Mouse (Mus musculus) adipocyte (in vitro differentiated cells): Measurements from ENCODE around the gene Cfap161.

Experiments used
- DNase-seq: peaks from one replicate; pipeline ENCODE4 v3.0.0-alpha.2; 2016; ENCODE audit warnings: low spot score

Cfap161 gene

GRCm38 (mm10) chr7:83739680-83740310 lies 54.9 kb downstream of the Cfap161 start:
- DNase-seq: no peak

GRCm38 (mm10) chr7:83738623-83739462 lies 55.8 kb downstream of the Cfap161 start:
- no peak for DNase-seq

- DNase-seq: no peak
Measured at GRCm38 (mm10) chr7:83737914-83738490, 56.7 kb downstream of the Cfap161 start.

DNA sequence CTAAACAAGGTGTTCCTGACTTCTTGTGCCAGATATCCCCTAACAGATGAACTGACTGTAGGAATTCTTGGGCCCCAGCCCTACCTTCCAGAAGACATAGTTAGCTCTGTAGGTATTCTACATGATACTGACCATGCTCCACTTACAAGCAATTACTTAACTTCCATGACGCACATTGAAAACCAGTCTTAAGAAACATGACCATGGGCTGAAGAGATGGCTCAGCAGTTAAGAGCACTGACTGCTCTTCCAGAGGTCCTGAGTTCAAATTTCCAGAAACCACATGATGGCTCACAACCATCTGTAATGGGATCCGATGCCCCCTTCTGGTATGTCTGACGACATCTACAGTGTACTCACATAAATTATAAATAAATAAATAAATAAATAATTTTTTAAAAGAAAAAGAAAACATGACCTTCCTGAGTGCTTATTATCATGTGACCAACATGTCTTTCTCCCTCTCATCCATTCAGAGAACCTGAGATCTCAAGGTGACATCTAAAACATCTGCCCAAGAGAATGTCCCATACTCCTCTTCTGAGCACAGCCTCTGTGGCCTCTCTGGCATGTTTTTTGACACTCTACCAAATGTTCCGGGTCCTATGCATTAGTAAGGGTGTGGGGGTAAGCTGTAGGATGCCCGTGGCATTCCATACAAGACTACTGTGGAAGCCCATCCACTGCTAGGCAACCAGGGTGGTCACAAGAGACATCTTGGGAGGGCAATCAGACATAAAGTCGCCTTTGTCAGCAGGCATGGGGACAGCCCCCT lies 58.2 kb downstream of the Cfap161 start:
- DNase-seq: no peak

DNA sequence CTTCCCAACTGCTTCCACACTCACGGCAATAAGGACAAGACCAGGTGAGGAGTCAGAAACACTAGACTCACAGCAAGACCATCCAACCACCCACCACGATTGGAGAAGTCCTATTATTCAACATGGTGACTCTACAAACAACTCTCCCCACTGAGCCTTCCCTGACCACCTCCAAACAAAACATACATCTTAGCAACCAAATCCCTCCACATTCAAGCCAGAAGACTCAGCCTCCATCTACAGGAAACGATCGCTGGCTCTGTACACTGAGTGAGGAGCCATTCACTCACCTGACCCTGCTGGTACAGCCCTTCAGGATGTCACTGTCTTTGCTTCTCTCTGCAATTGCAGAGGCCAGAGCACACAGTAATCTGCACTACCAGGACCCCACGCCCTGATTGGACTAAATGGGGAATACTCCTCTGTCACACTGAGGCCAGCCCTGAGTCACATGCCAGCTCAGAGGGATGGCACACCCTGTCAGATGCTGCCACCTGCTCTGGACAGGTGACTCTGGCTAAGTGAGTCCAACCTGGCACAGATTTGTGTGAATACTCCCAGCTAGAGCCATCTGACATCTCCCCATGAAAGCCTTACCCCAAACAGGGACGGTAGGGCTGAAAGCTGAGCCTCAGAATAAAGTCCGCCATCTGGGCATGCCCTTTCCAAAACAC lies 59.4 kb downstream of the Cfap161 start:
- no peak for DNase-seq

- DNase-seq: no peak
Measured at GRCm38 (mm10) chr7:83734671-83735082, 60.0 kb downstream of the Cfap161 start.

GRCm38 (mm10) chr7:83734246-83734645 lies 60.4 kb downstream of the Cfap161 start:
- DNase-seq: no peak

- no peak for DNase-seq
Measured at GRCm38 (mm10) chr7:83732781-83733180, 61.9 kb downstream of the Cfap161 start.

DNA sequence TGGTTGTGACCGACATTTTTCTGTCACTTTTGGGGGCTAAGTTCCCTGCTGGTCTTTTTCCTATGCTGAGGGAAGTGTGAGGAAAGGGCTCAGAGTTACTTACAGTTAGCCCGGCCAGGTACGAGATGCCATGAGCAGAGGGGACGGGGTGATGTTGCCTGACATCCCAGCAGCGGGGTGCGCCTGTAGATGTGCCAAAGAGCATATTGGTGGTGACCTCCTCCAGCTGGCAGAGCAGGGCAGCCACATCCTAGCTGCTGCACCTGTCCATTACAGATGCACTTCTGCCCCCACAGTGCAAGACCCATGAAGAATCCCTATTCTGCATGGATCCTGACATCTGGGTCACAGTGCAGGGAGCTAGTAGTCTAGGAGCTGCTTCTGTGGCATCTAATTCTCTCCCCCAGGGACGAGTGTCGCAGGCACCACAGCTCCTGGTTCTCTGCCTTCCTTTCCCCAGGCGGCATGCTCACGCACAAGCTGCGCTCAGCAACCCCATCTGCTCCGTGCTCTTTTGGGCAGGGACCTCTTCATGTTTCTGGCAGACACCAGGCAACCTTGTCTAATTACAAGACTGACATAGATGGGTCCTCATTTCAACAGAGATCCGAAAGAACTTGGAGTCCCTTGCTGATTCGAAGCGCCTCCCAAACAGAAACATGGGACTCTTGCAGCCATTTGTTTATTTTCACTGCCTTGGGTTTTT lies 62.6 kb downstream of the Cfap161 start:
- no peak for DNase-seq

GRCm38 (mm10) chr7:83731297-83731696 lies 63.4 kb downstream of the Cfap161 start:
- no peak for DNase-seq

DNA sequence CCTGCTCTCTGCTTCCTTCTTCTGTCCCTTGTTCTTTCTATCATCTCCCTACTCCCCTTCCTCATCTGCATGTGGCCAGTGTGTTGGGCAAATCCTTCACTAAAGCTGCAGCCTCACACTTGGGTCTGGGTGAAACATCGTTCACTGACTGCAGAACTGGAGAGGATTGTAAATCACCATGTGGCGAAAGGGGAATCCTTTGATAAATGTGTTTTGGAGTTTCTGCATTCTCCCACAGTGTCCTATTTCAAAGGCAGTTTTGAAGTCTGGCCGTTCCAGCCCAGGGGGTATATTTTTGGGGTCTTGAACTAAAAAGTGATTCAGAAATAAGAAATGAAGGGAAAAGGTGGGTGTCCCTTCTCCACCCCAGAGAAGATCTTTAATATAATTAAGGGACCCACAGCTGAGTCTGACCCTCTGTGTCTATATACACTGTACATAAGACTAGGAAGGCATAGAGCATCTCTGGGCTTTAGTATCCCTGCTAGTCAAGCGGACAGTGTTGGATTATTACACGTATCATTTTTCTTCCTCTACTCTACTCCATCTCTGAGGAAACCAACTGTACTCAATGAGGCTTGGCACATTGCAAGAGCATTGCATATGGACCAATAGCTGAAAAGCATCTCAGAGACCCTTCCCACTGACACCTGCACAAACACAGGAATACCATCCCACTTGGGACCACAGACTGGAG lies 67.6 kb downstream of the Cfap161 start:
- no peak for DNase-seq

DNA sequence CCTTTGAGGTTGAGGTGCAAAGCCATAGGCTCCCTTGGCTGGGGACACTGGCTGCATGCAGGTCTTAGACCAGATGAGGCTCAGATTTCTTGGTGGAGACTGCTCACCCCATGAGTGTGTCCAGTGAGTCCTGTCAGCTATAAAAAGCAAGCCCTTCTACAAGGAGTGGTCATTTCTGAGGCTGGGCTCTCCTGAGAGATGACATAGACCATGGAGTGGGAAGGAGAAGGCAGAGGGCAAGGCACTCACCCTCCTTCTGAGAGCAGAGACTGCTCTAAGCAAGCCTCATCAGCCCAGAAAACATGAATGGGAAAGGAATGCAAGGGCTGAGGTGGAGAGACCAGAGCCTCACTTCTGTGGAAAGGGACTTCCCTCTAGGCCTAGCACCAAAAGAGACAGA lies 68.9 kb downstream of the Cfap161 start:
- DNase-seq: no peak

DNA sequence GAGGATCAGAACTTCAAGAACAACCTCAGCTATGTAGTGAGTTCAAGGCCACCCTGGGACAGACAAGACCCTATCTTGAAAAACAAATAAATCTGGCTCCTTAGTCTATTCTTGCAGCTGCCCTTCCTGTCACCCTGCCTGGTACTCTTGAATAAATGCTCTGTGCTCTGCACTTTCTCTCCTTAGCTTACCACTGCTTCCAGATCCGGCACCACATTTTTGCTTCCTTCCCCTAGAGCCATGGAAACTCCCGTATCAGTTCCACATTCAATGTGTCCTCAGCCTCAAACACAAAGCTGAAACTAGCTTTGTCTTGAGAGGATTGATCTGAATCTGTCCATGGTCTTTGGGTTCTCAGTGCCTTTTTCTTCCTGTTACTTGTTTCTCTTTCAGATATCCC lies 70.1 kb downstream of the Cfap161 start:
- DNase-seq: no peak
